Mouse (Mus musculus): ENCODE data around the gene Obox6.

Gene Obox6

GRCm38 (mm10) chr7:15839578-15839977, at the start of gene Obox6:
Obox6 (minus strand) TSS chr7:15839678.
- no peak for DNase-seq

- no peak for DNase-seq
These were observed 44.6 kb upstream of the Obox6 start for GRCm38 (mm10) chr7:15884127-15884526.

GRCm38 (mm10) chr7:15882317-15882716, 42.8 kb upstream of the Obox6 start, which contains the start of gene Crxos:
Crxos (plus strand) TSS chr7:15882617.
- no peak for DNase-seq

GRCm38 (mm10) chr7:15881831-15882230, 42.4 kb upstream of the Obox6 start:
- no peak for DNase-seq

GRCm38 (mm10) chr7:15881388-15881787, 41.9 kb upstream of the Obox6 start:
- DNase-seq, result no peak

- no peak for DNase-seq
These were observed 40.3 kb upstream of the Obox6 start, which contains the start of gene Crx for GRCm38 (mm10) chr7:15879756-15880155. Crx (minus strand) TSS chr7:15879968.

GRCm38 (mm10) chr7:15864104-15864503, 24.6 kb upstream of the Obox6 start:
- DNase-seq, result no peak

GRCm38 (mm10) chr7:15859657-15860056, 20.2 kb upstream of the Obox6 start:
- DNase-seq, result no peak
